In the genomic region with DNA sequence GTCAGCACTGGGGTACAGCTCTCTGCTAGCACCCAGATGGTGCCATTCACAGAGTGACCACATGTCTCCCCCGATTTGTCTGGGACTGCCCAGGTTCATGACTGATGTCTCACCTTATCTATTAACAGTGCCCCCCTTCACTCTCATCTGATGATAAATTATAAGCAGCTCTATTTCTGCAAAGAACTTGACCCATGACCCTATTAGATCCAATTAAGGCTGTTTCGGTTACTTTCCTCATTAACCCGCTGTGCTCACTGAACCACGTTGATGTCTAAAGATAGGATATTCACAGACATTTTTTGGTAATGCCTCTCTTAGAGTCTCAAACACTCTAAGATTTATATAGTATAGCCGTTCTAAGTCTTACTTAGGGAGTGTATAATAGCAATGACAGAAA, we compare ENCODE assay signal across 27 mouse cellular contexts. TPM values are rescaled to one million over a fixed set of nuclear protein-coding genes. Genes with fewer than 3 reads are reported as not detected.
DNase-seq lines count a peak whose midpoint lies in the region; ATAC-seq lines count a peak whose summit lies in the region.
"Had no signal": no experiment of that assay in that cellular context is flagged by ENCODE, and none has a peak within 500 bp of the region (broad histone marks: within the 10 kb centered on the region; RNA-seq: fewer than 3 reads in every experiment).

No protein-coding gene starts in this region.

- H3K27me3 ChIP-seq in hindbrain, embryonic 16.5 days (replicated peaks; ENCODE audit: control insufficient read depth, insufficient read depth, low read length): no peaks in the 10 kb centered on the region
- H3K27me3 ChIP-seq in hindbrain, embryonic 14.5 days (ENCODE audit: control insufficient read depth, insufficient read depth, low read length): no peaks in the 10 kb centered on the region
- H3K27me3 ChIP-seq in midbrain, embryonic 15.5 days (replicated peaks): no peaks in the 10 kb centered on the region
- no peaks in the 10 kb centered on the region for H3K27me3 ChIP-seq in midbrain, embryonic 10.5 days (ENCODE audit: low read depth, poor library complexity, severe bottlenecking)
- H3K27me3 ChIP-seq in forebrain, embryonic 11.5 days (ENCODE audit: control insufficient read depth, insufficient read depth, low read length): no peaks in the 10 kb centered on the region
- H3K27me3 ChIP-seq: embryonic facial prominence, embryonic 13.5 days; forebrain, embryonic 13.5 days had no signal

- no peak overlapping the region for H3K27ac ChIP-seq in hindbrain, embryonic 16.5 days (ENCODE audit: low read depth, low read length)
- H3K27ac ChIP-seq in hindbrain, embryonic 14.5 days: no peak overlapping the region
- H3K27ac ChIP-seq in midbrain, embryonic 15.5 days: no peak overlapping the region
- no peak overlapping the region for H3K27ac ChIP-seq in midbrain, embryonic 10.5 days (replicated peaks)
- no peak overlapping the region for H3K27ac ChIP-seq in forebrain, embryonic 11.5 days (ENCODE audit: low read depth, low read length)
- H3K27ac ChIP-seq: embryonic facial prominence, embryonic 10.5 days; embryonic facial prominence, embryonic 13.5 days; forebrain, embryonic 13.5 days; hindbrain, embryonic 10.5 days; hindbrain, postnatal 0 days had no signal

- H3K4me2 ChIP-seq in hindbrain, embryonic 16.5 days (ENCODE audit: low read length): no peak overlapping the region
- H3K4me2 ChIP-seq in hindbrain, embryonic 14.5 days (replicated peaks): no peak overlapping the region
- no peak overlapping the region for H3K4me2 ChIP-seq in midbrain, embryonic 15.5 days
- H3K4me2 ChIP-seq in forebrain, embryonic 11.5 days (ENCODE audit: low read depth, low read length, severe bottlenecking): no peak overlapping the region
- H3K4me2 ChIP-seq: embryonic facial prominence, embryonic 13.5 days; forebrain, embryonic 13.5 days; heart, embryonic 11.5 days had no signal

- no peak overlapping the region for H3K4me3 ChIP-seq in hindbrain, embryonic 16.5 days (ENCODE audit: low read length)
- H3K4me3 ChIP-seq in hindbrain, embryonic 14.5 days (replicated peaks; ENCODE audit: low read length): no peak overlapping the region
- no peak overlapping the region for H3K4me3 ChIP-seq in midbrain, embryonic 15.5 days
- no peak overlapping the region for H3K4me3 ChIP-seq in midbrain, embryonic 10.5 days
- H3K4me3 ChIP-seq in forebrain, embryonic 11.5 days (ENCODE audit: low read depth, low read length): no peak overlapping the region
- H3K4me3 ChIP-seq: embryonic facial prominence, embryonic 10.5 days; embryonic facial prominence, embryonic 13.5 days; erythroblast, embryonic 14.5 days; forebrain, embryonic 13.5 days; hindbrain, embryonic 10.5 days had no signal

- no peaks in the 10 kb centered on the region for H3K9me3 ChIP-seq in hindbrain, embryonic 16.5 days (ENCODE audit: control insufficient read depth, low read length)
- H3K9me3 ChIP-seq in hindbrain, embryonic 14.5 days (ENCODE audit: control insufficient read depth, low read length): no peaks in the 10 kb centered on the region
- no peaks in the 10 kb centered on the region for H3K9me3 ChIP-seq in midbrain, embryonic 15.5 days
- H3K9me3 ChIP-seq in midbrain, embryonic 10.5 days (replicated peaks): no peaks in the 10 kb centered on the region
- H3K9me3 ChIP-seq in forebrain, embryonic 11.5 days (ENCODE audit: control insufficient read depth, low read length): no peaks in the 10 kb centered on the region
- H3K9me3 ChIP-seq: embryonic facial prominence, embryonic 10.5 days; embryonic facial prominence, embryonic 13.5 days; forebrain, embryonic 13.5 days; hindbrain, embryonic 10.5 days had no signal

- 0 out of 2 replicates have a peak, but pooled peaks have one; percentile 18 for ATAC-seq in hindbrain, embryonic 16.5 days
- no peak for ATAC-seq in hindbrain, embryonic 14.5 days (ENCODE audit: low FRiP score)
- ATAC-seq in midbrain, embryonic 15.5 days (replicated peaks): 0 out of 2 replicates have a peak, but pooled peaks have one; percentile 20
- ATAC-seq in forebrain, embryonic 11.5 days (replicated peaks; ENCODE audit: low FRiP score): no peak
- ATAC-seq: activated CD4-positive, CD25-positive, alpha-beta regulatory T cell, adult 4 months; CD4-positive, CD25-positive, alpha-beta regulatory T cell, adult 4 months; forebrain, embryonic 13.5 days; forebrain, embryonic 16.5 days; hindbrain, postnatal 0 days; inflammation-experienced regulatory T-cells, adult 6 months had no signal

- WGBS in hindbrain, embryonic 16.5 days: 76% methylated on average over 5 of the region's 5 CpGs
- WGBS in hindbrain, embryonic 14.5 days: 77% methylated on average over 5 of the region's 5 CpGs
- 82% methylated on average over 5 of the region's 5 CpGs for WGBS in midbrain, embryonic 15.5 days
- 83% methylated on average over 5 of the region's 5 CpGs for WGBS in midbrain, embryonic 10.5 days
- 65% methylated on average over 5 of the region's 5 CpGs for WGBS in forebrain, embryonic 11.5 days

- DNase-seq in hindbrain, embryonic 14.5 days (ENCODE audit: low spot score): no peak
- no peak for DNase-seq in midbrain, embryonic 10.5 days (ENCODE audit: low spot score)
- DNase-seq in retina, postnatal 1 day: peak; percentile 73
- no peak for DNase-seq in forebrain, embryonic 11.5 days (ENCODE audit: low spot score)
- DNase-seq: adrenal gland, adult 8-10 months; adrenal gland, postnatal 25 days; cerebellum, adult 11-12 months; cerebellum, adult 8-10 months; cerebellum, postnatal 10 days; cerebellum, postnatal 36 days; embryo, embryonic 11 days; gastrocnemius, postnatal 10 days; gastrocnemius, postnatal 36 days; heart, postnatal 36 days had no signal

- H3K4me1 ChIP-seq in hindbrain, embryonic 16.5 days (ENCODE audit: control insufficient read depth, insufficient read depth, low read depth, low read length): no peaks in the 10 kb centered on the region
- H3K4me1 ChIP-seq in hindbrain, embryonic 14.5 days (replicated peaks; ENCODE audit: control insufficient read depth, insufficient read depth, low read length): peaks cover 5% of the 10 kb centered on the region
- H3K4me1 ChIP-seq in midbrain, embryonic 15.5 days: no peaks in the 10 kb centered on the region
- no peaks in the 10 kb centered on the region for H3K4me1 ChIP-seq in midbrain, embryonic 10.5 days
- H3K4me1 ChIP-seq in forebrain, embryonic 11.5 days (replicated peaks; ENCODE audit: control insufficient read depth, insufficient read depth, low read length): no peaks in the 10 kb centered on the region
- H3K4me1 ChIP-seq: embryonic facial prominence, embryonic 13.5 days; hindbrain, embryonic 10.5 days had no signal

- no peak overlapping the region for H3K9ac ChIP-seq in hindbrain, embryonic 16.5 days (ENCODE audit: low read depth, low read length)
- no peak overlapping the region for H3K9ac ChIP-seq in hindbrain, embryonic 14.5 days
- no peak overlapping the region for H3K9ac ChIP-seq in midbrain, embryonic 15.5 days
- H3K9ac ChIP-seq in forebrain, embryonic 11.5 days (ENCODE audit: low read length): no peak overlapping the region
- H3K9ac ChIP-seq: embryonic facial prominence, embryonic 13.5 days; forebrain, embryonic 13.5 days had no signal

- H3K36me3 ChIP-seq in hindbrain, embryonic 16.5 days (ENCODE audit: control insufficient read depth, insufficient read depth, low read length): no peaks in the 10 kb centered on the region
- no peaks in the 10 kb centered on the region for H3K36me3 ChIP-seq in hindbrain, embryonic 14.5 days (replicated peaks; ENCODE audit: control insufficient read depth, insufficient read depth)
- H3K36me3 ChIP-seq in midbrain, embryonic 15.5 days (replicated peaks): no peaks in the 10 kb centered on the region
- H3K36me3 ChIP-seq in midbrain, embryonic 10.5 days: no peaks in the 10 kb centered on the region
- H3K36me3 ChIP-seq in forebrain, embryonic 11.5 days (ENCODE audit: control insufficient read depth, insufficient read depth, low read length): no peaks in the 10 kb centered on the region
- H3K36me3 ChIP-seq: embryonic facial prominence, embryonic 10.5 days; embryonic facial prominence, embryonic 13.5 days; hindbrain, embryonic 10.5 days had no signal

RNA-seq across cellular contexts. Expression of a gene that starts 52.3 kb away (rescaled TPM):
- 12.7 and 13.3 TPM in 2 replicates for polyA plus RNA-seq in hindbrain, embryonic 16.5 days (2015; fragmentation: Nextera tagmentation; extraction: Ambion mirVana)
- polyA plus RNA-seq in hindbrain, embryonic 14.5 days (2014; fragmentation: Nextera tagmentation; extraction: Ambion mirVana): 14.6 and 17.4 TPM in 2 replicates
- 13.2 and 14.2 TPM in 2 replicates for polyA plus RNA-seq in midbrain, embryonic 15.5 days (2015; fragmentation: Nextera tagmentation; extraction: Ambion mirVana)
- 0.22 and 0.76 TPM in 2 replicates for polyA plus RNA-seq in midbrain, embryonic 10.5 days (2016; fragmentation: Nextera tagmentation; extraction: Ambion mirVana)
- 0.92 and 1.2 TPM in 2 replicates for polyA plus RNA-seq in forebrain, embryonic 11.5 days (2014; fragmentation: Nextera tagmentation; extraction: Ambion mirVana)
- polyA plus RNA-seq: activated CD4-positive, CD25-positive, alpha-beta regulatory T cell, adult 4 months; CD4-positive, CD25-positive, alpha-beta regulatory T cell, adult 4 months; erythroblast, embryonic 14.5 days had no signal

Comparison
In these comparisons a context has a peak if more than half of its experiments do, and no peak if none do; other contexts are left out.
1. ATAC-seq: peak in hindbrain, embryonic 16.5 days (single experiment) and midbrain, embryonic 15.5 days (single experiment); none in hindbrain, embryonic 14.5 days (single experiment) and forebrain, embryonic 11.5 days (single experiment).